Mouse (Mus musculus) ZHBTc4 (cell line): Measurements from ENCODE around the gene Crim1.

Experiments used
- DNase-seq: peaks from one replicate; pipeline ENCODE4 v3.0.0-alpha.2; 2011; ENCODE audit warnings: low read depth, low spot score

Gene Crim1

GRCm38 (mm10) chr17:78199626-78200560 lies at the start of gene Crim1:
Gene Crim1 (plus strand): TSS chr17:78200248.
- peak; percentile 65 for DNase-seq

- no peak for DNase-seq
Measured at GRCm38 (mm10) chr17:78151479-78152282, 48.4 kb upstream of the Crim1 start.

GRCm38 (mm10) chr17:78163278-78163677 lies 36.8 kb upstream of the Crim1 start:
- peak; percentile 38 for DNase-seq

GRCm38 (mm10) chr17:78163724-78164236 lies 36.3 kb upstream of the Crim1 start:
- no peak for DNase-seq

- DNase-seq: no peak
Measured at GRCm38 (mm10) chr17:78165855-78166254, 34.2 kb upstream of the Crim1 start.

GRCm38 (mm10) chr17:78166566-78166965 lies 33.5 kb upstream of the Crim1 start:
- no peak for DNase-seq

GRCm38 (mm10) chr17:78172371-78172770 lies 27.7 kb upstream of the Crim1 start:
- no peak for DNase-seq

GRCm38 (mm10) chr17:78180766-78181165 lies 19.3 kb upstream of the Crim1 start:
- DNase-seq: no peak

- no peak for DNase-seq
Measured at GRCm38 (mm10) chr17:78196184-78196583, 3.9 kb upstream of the Crim1 start.

GRCm38 (mm10) chr17:78197111-78197510 lies 2.9 kb upstream of the Crim1 start:
- no peak for DNase-seq

GRCm38 (mm10) chr17:78198140-78198539 lies 1.9 kb upstream of the Crim1 start:
- no peak for DNase-seq

- DNase-seq: no peak
Measured at GRCm38 (mm10) chr17:78198820-78199219, 1.2 kb upstream of the Crim1 start.

- DNase-seq: no peak
Measured at GRCm38 (mm10) chr17:78199231-78199625, 820 bp upstream of the Crim1 start.

GRCm38 (mm10) chr17:78200561-78201220 lies 643 bp downstream of the Crim1 start:
- peak; percentile 55 for DNase-seq

GRCm38 (mm10) chr17:78201221-78202058 lies 1.4 kb downstream of the Crim1 start:
- DNase-seq: peak; percentile 21

- no peak for DNase-seq
Measured at GRCm38 (mm10) chr17:78202221-78202620, 2.2 kb downstream of the Crim1 start.

- DNase-seq: no peak
Measured at GRCm38 (mm10) chr17:78202756-78203155, 2.7 kb downstream of the Crim1 start.

- DNase-seq: no peak
Measured at GRCm38 (mm10) chr17:78203478-78203877, 3.4 kb downstream of the Crim1 start.

- no peak for DNase-seq
Measured at GRCm38 (mm10) chr17:78206421-78206820, 6.4 kb downstream of the Crim1 start.

- no peak for DNase-seq
Measured at GRCm38 (mm10) chr17:78207246-78207645, 7.2 kb downstream of the Crim1 start.

- DNase-seq: no peak
Measured at GRCm38 (mm10) chr17:78208805-78209204, 8.8 kb downstream of the Crim1 start.
